1 mouse cellular context compared by ENCODE assay signal in the genomic region with DNA sequence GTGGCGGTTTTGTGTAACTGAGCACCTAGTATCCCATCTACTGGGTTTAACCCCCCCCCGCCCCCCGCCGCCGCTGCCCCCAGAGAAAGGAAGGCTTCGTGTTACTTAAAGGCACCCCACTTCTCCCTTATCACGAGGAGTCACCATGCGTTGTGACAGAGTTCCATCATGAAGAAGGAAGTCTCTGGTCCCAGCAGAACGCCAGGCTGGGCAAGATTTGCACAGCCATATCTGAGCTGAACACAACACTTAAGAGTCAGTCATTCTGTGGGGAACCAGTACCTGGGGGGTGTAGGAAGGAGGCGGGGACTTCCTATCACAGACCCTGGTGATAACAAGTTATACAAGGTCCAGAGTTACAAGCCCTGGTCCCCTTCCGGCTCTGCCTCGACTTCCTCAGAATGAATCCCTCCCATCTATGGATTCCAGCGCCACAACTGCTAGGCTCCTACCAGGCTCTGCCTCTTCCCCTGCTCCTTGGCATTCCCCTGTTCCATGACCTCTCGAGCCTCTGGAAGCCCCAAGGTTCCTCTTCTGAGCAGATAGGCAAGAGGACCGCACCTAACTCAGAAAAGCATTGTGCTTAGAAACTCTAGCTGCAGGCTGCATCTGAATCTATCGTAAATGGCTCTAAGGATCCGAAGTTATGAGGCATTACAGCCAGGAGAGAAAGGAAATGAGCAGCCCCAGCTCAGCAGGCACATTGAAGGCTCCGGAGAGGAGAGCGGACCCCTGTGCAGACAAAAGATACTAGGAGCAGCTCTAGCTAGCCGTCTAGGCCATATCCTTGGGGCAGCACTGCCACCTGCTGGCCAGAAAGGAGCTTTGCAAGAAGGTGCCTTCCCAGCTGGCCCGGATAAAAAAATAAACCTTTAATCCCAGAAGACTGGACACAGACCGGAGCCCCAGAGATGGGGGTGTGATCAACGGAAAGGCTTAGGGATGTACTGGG.
TF ChIP-seq lines count a peak whose summit lies in the region.

No protein-coding gene starts in this region.

TF ChIP-seq in CH12.LX, 34 proteins besides CTCF, POLR2A, EP300 and RAD21 (continued from another document):
- TF ChIP-seq ZC3H11A (IDR thresholded peaks at IDR 0.05; ENCODE audit: low read depth, low read length) (peak; percentile 10; the same call in 1 of the 2 replicates), ZNF384 (IDR thresholded peaks at IDR 0.05; ENCODE audit: low read depth, low read length) (no peak), ZKSCAN1 (IDR thresholded peaks at IDR 0.05; ENCODE audit: borderline replicate concordance, low read depth, low read length) (no peak), NRF1 (IDR thresholded peaks at IDR 0.05; ENCODE audit: low read depth, low read length) (no peak)
TF ChIP-seq in CH12.LX: peak in this region for 2.
